Mouse (Mus musculus) mammary gland, adult 2 months (tissue): ENCODE measurements around the gene Il1r2. TPM values are rescaled to one million over a fixed set of nuclear protein-coding genes. Genes with fewer than 3 reads are reported as not detected.

Experiments
- polyA plus RNA-seq: library from polyadenylated mRNA; depleted of rRNA; stranded (reverse); fragments of >200 nt; gene quantifications from 2 replicates; pipeline ENCODE4 v1.2.3, GENCODE M21; 2012; ENCODE audit warnings: low replicate concordance; rRNA removed

Gene Il1r2
- 4.3 and 15.5 TPM in 2 replicates for polyA plus RNA-seq

GRCm38 (mm10) chr1:40073779-40074178, at the start of gene Il1r2:
TSS of gene Il1r2 (plus strand) at chr1:40074079.

Other genes starting within 250 kb of the Il1r2 start
- gene Map4k4, start 173.2 kb upstream of the Il1r2 start, polyA plus RNA-seq = 65.9 and 90.7 TPM in 2 replicates
- 8.6 and 11.7 TPM in 2 replicates for gene Il1r1, start 151.0 kb downstream of the Il1r2 start, polyA plus RNA-seq